Mouse (Mus musculus) gastrocnemius, postnatal 14 days (tissue): ENCODE measurements around the gene Zfp282. TPM values are rescaled to one million over a fixed set of nuclear protein-coding genes. Genes with fewer than 3 reads are reported as not detected.
"Not testable (repeated sequence)": the region's sequence is repeated elsewhere in the genome, so short reads cannot be mapped to it uniquely, and the experiment has no call there.

Source experiments
- DNase-seq: peaks from one replicate; pipeline ENCODE4 v3.0.0; 2021; ENCODE audit warnings: mixed read lengths
- intact Hi-C: fragments of 180-260 bp; cut with DNase I; formaldehyde crosslinking; loops from one replicate; pipeline ENCODE4 v1.15.1; 2025; ENCODE audit warnings: low total_unique reads
- long read RNA-seq, 2 experiments: library from polyadenylated mRNA; stranded (forward); transcript quantifications; one replicate each; pipeline ENCODE4 v2.0.0; 2021
- total RNA-seq, 2 experiments: library from RNA; stranded (reverse); gene quantifications; 2 replicates each; pipeline ENCODE4 v1.2.3; 2021

Gene Zfp282
- total RNA-seq = 1 to 10 TPM; 7.4 to 7.5 TPM
- long read RNA-seq, experiment 1, full-length matches to known transcripts = 9 of 15 reads
- long read RNA-seq, experiment 1, partial matches to known transcripts = 5 of 15 reads
- long read RNA-seq, experiment 1, other reads (novel, unspliced or antisense) = 1 of 15 reads
- long read RNA-seq, experiment 2, full-length matches to known transcripts = 6 of 9 reads
- long read RNA-seq, experiment 2, partial matches to known transcripts = 2 of 9 reads
- long read RNA-seq, experiment 2, other reads (novel, unspliced or antisense) = 1 of 9 reads

GRCm38 (mm10) chr6:47877058-47877457, at the start of gene Zfp282:
Gene Zfp282, plus strand, starts transcription at chr6:47877204.
- DNase-seq = no peak
- intact Hi-C loops = no loop called here

DNA sequence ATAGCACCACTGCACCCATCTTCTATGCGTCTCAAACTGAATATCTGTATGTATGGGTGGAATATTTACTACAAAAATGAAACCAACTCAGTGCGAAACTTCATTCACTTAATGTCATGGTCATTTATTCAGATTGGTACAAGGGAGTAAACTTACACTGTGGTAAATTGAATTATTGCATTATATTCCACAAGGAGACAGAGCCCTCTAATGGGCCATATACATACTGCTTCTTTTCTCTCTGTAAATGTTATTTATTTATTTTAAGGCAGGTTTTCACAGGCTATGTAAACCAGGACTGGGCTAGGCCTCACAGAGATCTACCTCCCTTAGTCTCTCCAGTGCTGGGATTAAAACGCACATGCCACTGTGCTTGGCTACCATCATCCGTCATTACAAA, 49.5 kb upstream of the Zfp282 start:
- intact Hi-C loops = no loop called here
- DNase-seq = no peak

DNA sequence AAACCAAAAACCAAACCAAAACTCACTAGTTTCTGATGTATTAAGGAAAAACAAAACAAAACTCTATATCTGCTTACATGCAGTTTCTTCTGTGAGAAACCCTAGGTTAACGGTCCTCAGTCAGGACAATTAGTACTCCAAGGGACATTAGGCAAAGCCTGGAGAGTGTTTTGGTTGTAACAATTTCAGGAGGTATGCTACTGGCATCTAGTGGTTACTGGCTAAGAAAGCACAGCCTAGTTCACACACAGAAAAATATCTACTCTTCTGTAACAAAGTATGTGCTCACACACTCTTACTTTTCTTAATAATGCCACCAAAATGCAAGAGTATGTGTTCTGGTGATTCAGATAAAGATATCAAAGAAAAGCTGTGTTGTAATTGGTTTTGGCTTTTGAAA, 48.1 kb upstream of the Zfp282 start:
- DNase-seq = no peak
- intact Hi-C loops = no loop called here

GRCm38 (mm10) chr6:47830104-47831078, 46.6 kb upstream of the Zfp282 start, which contains the start of gene Zfp786:
Gene Zfp786, minus strand, starts transcription at chr6:47830867.
- peak; percentile 94 for DNase-seq
- intact Hi-C loops = loop anchor here (5.0 kb wide), 1 partner anchor 33 kb away; no protein-coding TSS in a partner anchor

DNA sequence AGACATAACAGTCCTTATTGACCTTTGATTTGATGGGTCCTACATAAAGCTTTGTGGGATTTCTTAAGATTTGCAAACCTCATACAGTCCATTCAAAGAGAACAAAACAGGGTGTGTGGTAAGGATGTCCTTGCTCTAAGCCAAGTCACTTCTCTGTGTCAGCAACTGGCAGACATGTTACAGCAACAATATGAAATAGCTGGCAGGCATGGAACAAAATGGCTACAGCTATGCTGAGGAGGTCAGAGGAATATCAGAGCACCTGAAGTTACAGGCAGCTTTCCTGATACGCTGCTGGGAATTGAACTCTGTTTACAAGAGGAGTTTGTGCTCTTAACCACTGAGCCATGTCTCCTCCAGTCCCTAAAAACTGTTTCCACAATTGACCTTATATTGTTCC, 44.8 kb upstream of the Zfp282 start:
- DNase-seq = no peak
- intact Hi-C loops = loop anchor here (5.0 kb wide), 1 partner anchor 35 kb away; no protein-coding TSS in a partner anchor

DNA sequence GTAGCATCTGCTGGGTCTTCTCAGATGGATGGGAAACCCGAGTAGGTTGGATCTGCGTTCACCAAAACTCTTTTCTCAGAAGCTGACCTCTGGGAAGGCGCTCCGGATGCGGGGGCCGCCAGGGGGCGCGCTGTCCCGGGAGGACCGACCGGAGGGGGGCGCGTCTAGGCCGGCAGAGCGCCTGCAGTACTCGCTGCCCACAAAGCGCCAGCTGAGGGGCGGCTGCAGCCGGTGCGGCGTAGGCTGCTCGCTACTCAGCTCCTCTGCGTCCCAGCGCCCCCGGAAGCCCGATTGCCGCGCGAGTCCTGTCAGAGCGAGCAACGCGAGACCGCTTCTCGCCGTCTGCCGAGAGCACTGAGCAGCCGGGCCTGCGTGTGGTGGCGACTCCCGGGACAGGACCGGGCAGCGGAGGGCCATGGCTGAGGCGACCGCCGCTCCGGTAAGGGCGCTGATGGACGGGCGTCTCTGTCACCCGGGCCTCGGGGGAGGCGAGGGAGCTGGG, 41.5 kb upstream of the Zfp282 start, which contains the start of gene Zfp398:
TSS of gene Zfp398 (plus strand) at position 180 of the 502 bp plus-strand sequence.
- peak; percentile 97 for DNase-seq
- intact Hi-C loops = no loop called here

GRCm38 (mm10) chr6:47835984-47836521, 41.0 kb upstream of the Zfp282 start:
- intact Hi-C loops = no loop called here
- DNase-seq = peak; percentile 25

DNA sequence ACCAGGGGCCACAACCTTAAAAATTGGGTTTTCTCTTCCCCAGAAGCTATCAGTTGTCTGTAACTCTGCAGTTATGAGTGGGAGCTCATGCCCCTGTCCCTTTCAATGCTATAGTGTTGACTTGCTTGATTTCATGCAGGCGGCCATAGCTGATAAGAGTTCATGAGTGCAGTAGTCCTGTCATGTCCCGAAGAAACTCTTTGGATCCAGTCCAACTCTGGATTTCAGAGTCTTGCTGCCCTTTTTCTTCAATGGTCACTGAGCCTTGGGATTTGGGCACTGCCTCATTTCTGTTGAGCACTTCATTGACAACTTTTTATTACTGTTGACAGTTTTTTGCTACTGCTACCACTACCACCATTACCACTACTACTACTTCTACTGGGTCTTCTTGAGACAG, 39.4 kb upstream of the Zfp282 start:
- no peak for DNase-seq
- intact Hi-C loops = no loop called here

GRCm38 (mm10) chr6:47841077-47841476, 35.9 kb upstream of the Zfp282 start:
- intact Hi-C loops = no loop called here
- DNase-seq = no peak

DNA sequence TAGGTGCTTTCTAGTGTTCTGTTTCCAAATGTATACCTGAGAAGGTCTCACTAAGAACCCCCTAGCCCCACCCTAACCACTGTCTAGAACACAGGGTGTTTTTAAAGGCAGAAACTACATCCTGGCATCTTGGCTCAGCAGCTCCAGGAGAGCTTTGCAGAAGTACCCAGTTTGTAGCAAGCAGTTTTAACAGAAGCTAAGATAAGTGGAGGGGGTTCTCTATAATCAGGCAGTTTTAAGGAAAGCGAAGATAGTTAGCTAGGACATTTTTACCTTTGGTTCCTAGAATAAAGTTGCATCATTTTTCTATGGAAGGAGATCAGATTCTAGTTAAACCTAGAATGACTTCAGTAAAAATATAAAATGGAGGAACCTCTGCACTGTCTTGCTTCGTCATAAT, 35.2 kb upstream of the Zfp282 start:
- intact Hi-C loops = no loop called here
- DNase-seq = no peak

DNA sequence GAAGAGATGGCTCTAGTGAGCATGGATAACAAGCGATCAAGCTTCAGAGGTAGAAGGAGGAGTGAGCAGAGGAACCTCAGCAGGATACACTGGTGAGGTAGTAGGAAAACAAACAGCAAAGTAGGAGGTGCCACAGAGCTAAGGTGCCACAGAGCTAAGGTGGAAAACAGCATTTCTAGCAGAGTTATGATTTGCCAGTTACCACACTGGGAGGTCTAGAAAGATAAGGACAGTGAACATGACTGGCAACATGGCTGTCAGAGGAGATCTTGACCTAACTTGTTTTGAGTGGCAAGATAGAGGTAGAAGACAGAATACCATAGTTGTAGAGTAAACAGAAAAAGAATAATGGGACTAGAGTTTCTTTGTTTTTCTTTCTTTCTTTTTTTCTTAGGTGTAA, 34.7 kb upstream of the Zfp282 start:
- no peak for DNase-seq
- intact Hi-C loops = no loop called here

GRCm38 (mm10) chr6:47845779-47846178, 31.2 kb upstream of the Zfp282 start:
- no peak for DNase-seq
- intact Hi-C loops = no loop called here

DNA sequence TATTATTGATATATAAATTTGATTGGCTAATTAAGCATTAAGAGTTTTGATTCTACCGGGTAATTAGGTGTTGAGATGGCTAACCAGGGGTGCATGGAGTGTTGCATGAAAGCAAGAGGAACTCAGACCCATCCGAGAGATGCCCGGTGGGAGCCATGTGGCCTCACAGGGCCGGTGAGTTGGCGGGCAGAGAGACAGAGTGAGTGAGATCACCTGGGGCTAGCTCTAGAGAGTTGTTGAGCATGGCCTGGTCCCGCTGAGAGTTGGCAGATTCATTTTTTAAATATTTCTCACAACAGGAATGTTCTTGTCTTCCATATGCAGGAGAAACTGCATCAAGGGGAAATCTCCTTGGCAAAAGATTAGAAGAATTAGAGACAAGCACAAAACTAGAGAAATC, 19.8 kb upstream of the Zfp282 start:
- DNase-seq = no peak
- intact Hi-C loops = no loop called here

GRCm38 (mm10) chr6:47857729-47858128, 19.3 kb upstream of the Zfp282 start:
- intact Hi-C loops, DNase-seq: not testable (repeated sequence)

DNA sequence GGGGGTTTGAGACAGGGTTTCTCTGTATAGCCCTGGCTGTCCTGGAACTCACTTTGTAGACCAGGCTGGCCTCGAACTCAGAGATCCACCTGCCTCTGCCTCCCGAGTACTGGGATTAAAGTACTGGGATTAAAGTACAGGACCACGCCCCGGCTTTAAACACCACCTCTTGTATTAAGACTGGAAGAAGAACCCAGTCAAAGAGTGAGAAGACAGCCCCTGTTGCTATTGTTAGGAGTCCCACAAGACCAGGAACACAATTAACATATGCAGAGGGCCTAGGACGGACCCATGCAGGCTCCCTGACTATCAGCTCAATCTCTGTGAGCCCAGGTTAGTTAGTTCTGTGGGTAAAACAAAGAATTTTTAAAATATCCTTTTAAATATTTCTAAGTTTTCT, 4.7 kb upstream of the Zfp282 start:
- intact Hi-C loops = no loop called here
- no peak for DNase-seq

- DNase-seq = peak; percentile 93
- intact Hi-C loops = no loop called here
These were observed 593 bp downstream of the Zfp282 start for GRCm38 (mm10) chr6:47877461-47878132.

DNA sequence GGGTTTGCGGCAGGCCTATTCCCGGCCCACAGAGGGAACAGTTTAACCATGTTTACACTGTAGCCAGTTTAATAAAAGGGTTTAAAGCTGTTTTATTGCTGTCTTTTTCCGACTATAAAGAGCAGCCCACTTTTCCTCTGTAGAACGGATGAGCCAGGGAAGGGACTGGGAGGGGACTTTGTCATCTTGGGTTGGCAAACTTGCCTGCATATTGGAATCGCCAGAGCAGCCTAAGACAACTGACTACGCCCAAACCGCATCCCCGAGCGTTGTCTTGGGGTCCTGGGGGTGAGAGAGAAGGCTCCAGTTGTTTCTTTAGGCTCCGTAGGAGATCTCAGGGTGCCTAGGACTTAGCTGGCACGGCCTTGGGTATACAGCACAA, 1.1 kb downstream of the Zfp282 start:
- no peak for DNase-seq
- intact Hi-C loops = no loop called here

- no peak for DNase-seq
- intact Hi-C loops = no loop called here
These were observed 1.6 kb downstream of the Zfp282 start for GRCm38 (mm10) chr6:47878593-47878992.

DNA sequence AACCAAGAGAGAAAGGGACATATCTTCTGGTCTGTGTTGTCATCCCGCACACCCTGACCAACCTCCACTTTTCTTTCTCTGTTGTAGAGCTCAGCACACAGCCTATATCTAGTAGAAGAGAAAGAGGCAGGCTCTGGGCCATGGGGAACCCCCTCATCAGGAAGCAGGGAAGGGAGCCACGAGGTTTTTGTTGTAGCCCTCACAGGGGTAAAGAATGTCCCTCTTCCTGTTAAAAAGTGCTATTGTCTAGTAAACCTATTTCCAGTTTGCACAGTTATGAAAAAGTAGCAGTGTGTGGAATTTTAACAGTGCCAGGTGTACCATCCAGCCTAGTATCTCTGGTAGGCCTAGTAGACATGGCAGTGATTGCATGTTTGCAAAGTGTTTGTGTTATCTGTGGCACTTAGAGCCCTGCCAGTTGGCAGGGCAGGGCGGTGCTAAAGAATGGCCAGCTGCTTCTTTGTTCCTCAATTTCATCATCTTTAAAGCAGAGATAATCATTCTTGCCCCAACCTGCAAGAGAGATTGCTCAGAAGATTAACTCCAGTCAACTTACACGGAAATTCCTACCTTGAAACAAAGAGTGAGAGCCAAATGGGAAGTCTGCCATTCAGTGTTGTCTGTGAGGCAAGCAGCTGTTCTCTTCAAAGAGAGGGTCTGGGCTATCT, 2.2 kb downstream of the Zfp282 start:
- intact Hi-C loops = no loop called here
- no peak for DNase-seq
